Mouse (Mus musculus) G1E (cell line): Measurements from ENCODE around the gene Egfl8. TPM values are rescaled to one million over a fixed set of nuclear protein-coding genes. Genes with fewer than 3 reads are reported as not detected.

Experiments
- ATAC-seq: 2 replicates; pipeline ENCODE4 v1.8.0; 2016; ENCODE audit warnings: mild to moderate bottlenecking; ENCODE audit not compliant: insufficient number of reproducible peaks, poor library complexity, low FRiP score, severe bottlenecking; ENCODE audit errors: extremely low read depth
- DNase-seq: peaks from one replicate; pipeline ENCODE4 v3.0.0; 2012; ENCODE audit warnings: low spot score
- H3K27me3 ChIP-seq: 2 replicates; pipeline ENCODE4 v1.6.1; 2012; ENCODE audit warnings: mild to moderate bottlenecking, low read length, inconsistent platforms; ENCODE audit not compliant: insufficient read depth
- H3K36me3 ChIP-seq: replicated peaks from 2 replicates; pipeline ENCODE3; 2012; ENCODE audit warnings: mild to moderate bottlenecking, inconsistent platforms
- H3K4me1 ChIP-seq: 2 replicates; pipeline ENCODE4 v1.6.1; 2012; ENCODE audit warnings: low read depth, low read length, inconsistent platforms, mixed read lengths; ENCODE audit not compliant: insufficient read depth
- H3K4me3 ChIP-seq: 2 replicates; pipeline ENCODE4 v1.5.1; 2012; ENCODE audit warnings: low read depth, mild to moderate bottlenecking, inconsistent platforms, low read length, moderate library complexity, mixed read lengths
- H3K9me3 ChIP-seq: replicated peaks from 2 replicates; pipeline ENCODE4 v1.6.1; 2012; ENCODE audit warnings: inconsistent platforms
- CTCF ChIP-seq: IDR thresholded peaks from 2 replicates; pipeline ENCODE4 v1.5.1; 2012; ENCODE audit warnings: low read depth, low read length, inconsistent platforms, mixed read lengths
- GATA1 ChIP-seq: IDR thresholded peaks from 2 replicates; pipeline ENCODE4 v1.6.1; 2012; ENCODE audit warnings: borderline replicate concordance, low read length, inconsistent platforms, mixed read lengths
- GATA2 ChIP-seq: IDR thresholded peaks from 2 replicates; pipeline ENCODE4 v1.6.1; 2012; ENCODE audit warnings: low read depth, low read length, inconsistent platforms, borderline replicate concordance
- POLR2AphosphoS5 ChIP-seq: IDR thresholded peaks from 2 replicates; pipeline ENCODE4 v1.6.1; 2012; ENCODE audit warnings: low read depth, low read length, inconsistent platforms; ENCODE audit not compliant: insufficient replicate concordance
- TAL1 ChIP-seq: conservative IDR thresholded peaks from 2 replicates; pipeline ENCODE4 v1.6.1; 2012; ENCODE audit warnings: low read depth, low read length, inconsistent platforms, mixed read lengths
- polyA plus RNA-seq: library from polyadenylated mRNA; stranded (reverse); fragments of >175 nt; gene quantifications from 2 replicates; pipeline ENCODE4 v1.2.3, GENCODE M21; 2012
- total RNA-seq, 2 experiments: library from RNA; stranded (forward) in 1 of 2; stranded (reverse) in 1 of 2; fragments of 200-1000 nt in 1 of 2; fragments of >200 nt in 1 of 2; fragmentation: Nextera tagmentation in 1 of 2; gene quantifications; 2 replicates each; pipeline ENCODE4 v1.2.3; 2014 to 2017

Egfl8 gene
- total and polyA plus RNA-seq, 3 experiments: 0.80 to 1.5 (median 0.93) TPM

DNA sequence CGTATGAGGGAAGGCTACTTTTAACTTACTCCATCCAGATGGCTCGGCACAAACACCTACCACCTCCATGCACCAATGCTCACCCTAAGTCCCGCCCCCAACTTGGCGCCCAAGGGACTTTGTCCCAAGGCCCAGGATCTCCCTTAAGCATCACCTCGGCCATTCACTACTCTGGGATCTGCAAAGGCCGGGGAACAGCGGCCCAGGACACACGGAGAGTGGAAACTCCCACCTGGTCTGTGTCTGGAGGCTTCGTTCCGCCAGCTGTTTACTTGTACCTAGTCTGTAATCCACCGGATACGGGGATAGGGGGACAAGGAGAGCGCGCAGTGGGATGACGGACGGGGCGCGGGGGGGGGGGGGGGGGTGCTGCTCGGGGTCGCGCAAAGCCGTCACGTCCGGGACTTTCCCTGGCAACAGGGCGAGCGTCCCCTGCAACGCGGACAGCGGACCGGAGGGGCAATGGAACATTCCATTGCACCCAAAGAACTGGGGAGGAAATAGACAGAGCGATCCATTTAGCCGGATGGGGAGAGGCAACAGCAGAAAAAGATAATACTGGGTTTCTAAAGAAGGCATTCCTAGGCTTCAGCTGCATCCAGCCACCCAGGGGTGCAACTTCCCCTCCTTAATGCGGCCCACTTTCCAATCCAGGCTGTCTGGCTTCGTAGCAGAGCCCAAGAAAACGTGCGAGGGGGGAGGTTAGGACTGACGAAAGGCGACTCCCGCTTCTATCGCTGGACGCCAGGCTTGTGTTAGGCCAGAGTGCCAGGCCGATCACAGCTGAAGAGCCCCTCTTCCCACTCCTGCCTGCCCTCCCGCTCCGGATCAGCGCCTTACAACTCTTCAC, 11.5 kb upstream of the Egfl8 start:
- peak; percentile 61 for DNase-seq
- H3K4me1 ChIP-seq: peaks cover 33% of the 10 kb centered on the region
- H3K9me3 ChIP-seq: no peaks in the 10 kb centered on the region
- H3K4me3 ChIP-seq: peak overlapping the region; percentile 72
- peak; percentile 64 for ATAC-seq
- peaks cover 39% of the 10 kb centered on the region for H3K27me3 ChIP-seq
- H3K36me3 ChIP-seq: peaks cover 17% of the 10 kb centered on the region
- no peak for TF ChIP-seq CTCF
- TF ChIP-seq GATA1: no peak
- TF ChIP-seq POLR2AphosphoS5: no peak
- TF ChIP-seq GATA2: no peak
- no peak for TF ChIP-seq TAL1

DNA sequence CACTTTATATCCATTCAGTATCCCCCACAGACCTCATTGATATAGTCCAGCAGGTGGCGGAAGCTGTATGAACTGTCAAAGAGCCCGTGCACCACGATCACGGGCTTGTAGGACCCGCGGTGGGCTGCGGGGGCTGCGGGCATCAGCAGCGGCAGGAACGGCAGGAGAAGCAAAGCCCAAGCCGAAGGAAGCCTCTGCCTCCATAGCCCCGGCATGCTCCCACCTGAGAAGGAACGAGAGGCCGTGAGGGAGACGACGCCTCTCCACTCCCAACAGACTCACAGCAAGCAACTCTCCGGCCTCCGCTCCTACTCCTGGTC, 11.0 kb upstream of the Egfl8 start:
- TF ChIP-seq GATA2 (no peak), CTCF (no peak), GATA1 (no peak)
- peaks cover 19% of the 10 kb centered on the region for H3K36me3 ChIP-seq
- DNase-seq (peak; percentile 21), ATAC-seq (0 out of 2 replicates have a peak, but pooled peaks have one; percentile 18)
- peaks cover 39% of the 10 kb centered on the region for H3K27me3 ChIP-seq
- peaks cover 33% of the 10 kb centered on the region for H3K4me1 ChIP-seq
- H3K4me3 ChIP-seq: peak overlapping the region; percentile 72
- H3K9me3 ChIP-seq: no peaks in the 10 kb centered on the region

DNA sequence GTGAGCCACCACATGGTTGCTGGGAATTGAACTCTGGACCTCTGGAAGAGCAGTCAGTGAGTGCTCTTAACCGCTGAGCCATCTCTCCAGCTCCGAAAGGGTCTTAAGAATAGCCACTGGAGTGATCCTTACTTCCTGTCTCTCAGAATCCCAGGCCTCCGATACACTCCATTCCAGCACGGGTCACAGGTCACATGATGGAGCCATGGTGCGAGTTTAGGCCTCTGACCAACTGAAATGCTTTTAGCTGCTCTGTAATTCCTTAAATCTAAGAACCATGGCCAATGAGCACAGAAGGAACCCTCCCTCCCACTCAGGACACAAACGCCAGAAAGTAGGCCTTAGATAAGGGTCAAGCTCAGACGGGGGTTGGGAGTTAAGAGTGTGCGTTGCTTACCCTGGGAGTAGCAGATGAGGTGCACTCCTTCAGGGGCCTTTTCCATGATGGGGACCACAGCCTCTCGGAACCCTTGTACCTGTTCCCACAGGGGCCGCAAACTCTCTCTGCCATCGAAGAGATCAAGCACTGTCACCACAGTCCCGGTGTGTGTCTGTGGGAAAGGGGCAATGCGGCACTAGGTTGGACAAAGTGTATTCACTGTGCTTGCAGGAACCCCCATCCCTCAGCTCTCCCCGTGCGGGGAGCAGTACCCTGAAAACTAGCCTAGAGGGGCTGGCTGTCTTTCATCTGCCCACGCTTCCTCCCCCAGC, 10.4 kb upstream of the Egfl8 start:
- H3K36me3 ChIP-seq: peaks cover 19% of the 10 kb centered on the region
- peak overlapping the region; percentile 72 for H3K4me3 ChIP-seq
- H3K9me3 ChIP-seq: no peaks in the 10 kb centered on the region
- no peak for TF ChIP-seq TAL1
- no peak for TF ChIP-seq GATA1
- no peak for TF ChIP-seq POLR2AphosphoS5
- peaks cover 33% of the 10 kb centered on the region for H3K4me1 ChIP-seq
- no peak for ATAC-seq
- peaks cover 39% of the 10 kb centered on the region for H3K27me3 ChIP-seq
- DNase-seq: no peak

DNA sequence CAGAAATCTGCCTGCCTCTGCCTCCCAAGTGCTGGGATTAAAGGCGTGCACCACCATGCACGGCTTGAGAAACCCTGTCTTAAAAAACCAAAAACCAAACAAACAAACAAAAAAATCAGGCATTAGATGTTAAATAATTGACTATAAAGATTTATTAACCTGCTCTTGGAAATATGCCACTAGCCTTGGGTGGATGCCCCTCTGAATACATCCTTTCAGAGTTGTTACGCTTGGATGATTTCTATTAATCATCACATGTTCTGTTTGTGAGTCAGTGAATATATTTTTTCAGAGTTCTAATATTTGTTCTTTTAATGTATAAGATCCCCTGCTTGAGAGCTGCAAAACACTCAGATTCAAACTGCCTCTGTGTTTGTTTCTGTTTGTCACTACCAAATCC, 9.2 kb upstream of the Egfl8 start:
- DNase-seq (no peak), ATAC-seq (no peak)
- Histone ChIP-seq H3K4me3 (no peak overlapping the region), H3K4me1 (peaks cover 30% of the 10 kb centered on the region), H3K9me3 (no peaks in the 10 kb centered on the region), H3K27me3 (peaks cover 38% of the 10 kb centered on the region), H3K36me3 (peaks cover 25% of the 10 kb centered on the region)
- TF ChIP-seq TAL1 (no peak), CTCF (no peak), POLR2AphosphoS5 (no peak), GATA2 (no peak), GATA1 (no peak)

DNA sequence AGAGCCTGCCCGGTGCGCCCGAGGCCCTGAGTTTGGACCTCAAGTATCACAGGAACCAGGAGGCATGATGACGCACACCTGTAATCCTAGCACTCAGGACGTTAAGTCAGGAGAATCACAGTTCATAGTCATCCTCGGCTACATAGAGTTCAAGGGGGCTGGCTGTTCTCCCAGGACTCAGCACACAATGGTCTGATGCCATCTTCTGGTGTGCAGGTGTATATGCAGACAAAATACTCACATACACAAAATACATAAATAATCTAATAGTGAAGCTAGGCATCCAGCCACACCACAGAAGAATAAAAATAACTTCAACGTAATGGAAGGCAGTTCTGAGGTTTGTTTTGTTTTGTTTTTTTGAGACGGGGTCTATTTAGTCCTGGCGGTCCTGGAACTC, 7.4 kb upstream of the Egfl8 start:
- TF ChIP-seq GATA1 (no peak), GATA2 (no peak), CTCF (no peak), POLR2AphosphoS5 (no peak)
- H3K27me3 ChIP-seq: peaks cover 29% of the 10 kb centered on the region
- ATAC-seq (no peak), DNase-seq (no peak)
- peaks cover 27% of the 10 kb centered on the region for H3K36me3 ChIP-seq
- peaks cover 34% of the 10 kb centered on the region for H3K4me1 ChIP-seq
- H3K4me3 ChIP-seq: no peak overlapping the region
- H3K9me3 ChIP-seq: no peaks in the 10 kb centered on the region

DNA sequence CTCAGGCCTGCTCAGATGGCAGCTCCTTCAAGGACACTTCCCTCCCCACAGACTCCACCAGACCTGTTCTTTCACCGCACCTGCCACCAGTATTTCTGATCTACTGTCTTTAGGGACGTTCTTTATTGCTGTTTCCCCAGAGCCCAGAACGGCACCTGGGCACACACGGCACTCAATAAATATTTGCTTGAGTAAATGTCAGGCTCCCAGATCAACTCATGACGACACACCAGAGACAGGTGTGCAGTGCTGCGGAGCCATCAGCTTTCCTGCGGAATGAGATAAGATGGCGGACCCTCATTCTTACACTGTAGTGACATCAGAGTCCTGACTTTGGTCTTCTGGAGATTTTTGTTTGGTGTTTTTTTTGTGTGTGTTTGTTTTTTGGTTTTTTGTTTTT, 5.2 kb upstream of the Egfl8 start:
- peaks cover 21% of the 10 kb centered on the region for H3K4me1 ChIP-seq
- no peak for TF ChIP-seq POLR2AphosphoS5
- no peak for TF ChIP-seq GATA2
- no peak for TF ChIP-seq GATA1
- no peak for TF ChIP-seq TAL1
- TF ChIP-seq CTCF: no peak
- H3K27me3 ChIP-seq: peaks cover 9% of the 10 kb centered on the region
- H3K9me3 ChIP-seq: no peaks in the 10 kb centered on the region
- H3K4me3 ChIP-seq: no peak overlapping the region
- H3K36me3 ChIP-seq: peaks cover 43% of the 10 kb centered on the region
- ATAC-seq: no peak
- DNase-seq: no peak
